Mouse (Mus musculus): Measurements from ENCODE around the gene Gns. TPM values are rescaled to one million over a fixed set of nuclear protein-coding genes. Genes with fewer than 3 reads are reported as not detected.
A peak's percentile ranks its signal among the peaks of the same experiment; 100 is the strongest.
"Not testable (repeated sequence)": the region's sequence is repeated elsewhere in the genome, so short reads cannot be mapped to it uniquely, and the experiment has no call there.

Gns gene
- total and polyA plus RNA-seq, 2 experiments from 2014 or later, result 40.4 to 67.8 TPM

- no peaks in the 10 kb centered on the region for H3K4me1 ChIP-seq (ENCODE audit: insufficient read depth)
- WGBS, result 67% methylated on average over 4 of the region's 4 CpGs
- no peaks in the 10 kb centered on the region for H3K36me3 ChIP-seq (ENCODE audit: insufficient read depth)
- H3K4me3 ChIP-seq (ENCODE audit: low read depth, low read length), result no peak overlapping the region
- no peak overlapping the region for H3K27ac ChIP-seq (ENCODE audit: low read depth, low read length)
- no peaks in the 10 kb centered on the region for H3K27me3 ChIP-seq (ENCODE audit: insufficient read depth, low read length)
- TF ChIP-seq CTCF (IDR thresholded peaks at IDR 0.05; ENCODE audit: low read depth), result no peak
- no peak overlapping the region for H3K4me2 ChIP-seq (ENCODE audit: low read depth)
- ATAC-seq, result no peak
- DNase-seq, result no peak
- no peaks in the 10 kb centered on the region for H3K9me3 ChIP-seq (ENCODE audit: low read length)
- H3K9ac ChIP-seq, result no peak overlapping the region
These were observed 35.3 kb upstream of the Gns start for GRCm38 (mm10) chr10:121329586-121329985.

- no peak overlapping the region for H3K4me2 ChIP-seq (ENCODE audit: low read depth)
- DNase-seq (no peak), ATAC-seq (no peak)
- H3K9me3 ChIP-seq (ENCODE audit: low read length), result no peaks in the 10 kb centered on the region
- H3K4me1 ChIP-seq (ENCODE audit: insufficient read depth), result no peaks in the 10 kb centered on the region
- no peak overlapping the region for H3K9ac ChIP-seq
- 12% methylated on average over 7 of the region's 7 CpGs for WGBS
- H3K27ac ChIP-seq (ENCODE audit: low read depth, low read length), result no peak overlapping the region
- no peaks in the 10 kb centered on the region for H3K27me3 ChIP-seq (ENCODE audit: insufficient read depth, low read length)
- peak; percentile 79 for TF ChIP-seq CTCF (IDR thresholded peaks at IDR 0.05; ENCODE audit: low read depth)
- no peak overlapping the region for H3K4me3 ChIP-seq (ENCODE audit: low read depth, low read length)
- H3K36me3 ChIP-seq (ENCODE audit: insufficient read depth), result no peaks in the 10 kb centered on the region
These were observed 34.0 kb upstream of the Gns start for GRCm38 (mm10) chr10:121330940-121331339.

GRCm38 (mm10) chr10:121334576-121334975 is 30.3 kb upstream of the Gns start:
- TF ChIP-seq CTCF (IDR thresholded peaks at IDR 0.05; ENCODE audit: low read depth), result peak; percentile 80
- no peak overlapping the region for H3K27ac ChIP-seq (ENCODE audit: low read depth, low read length)
- no peaks in the 10 kb centered on the region for H3K27me3 ChIP-seq (ENCODE audit: insufficient read depth, low read length)
- H3K9ac ChIP-seq, result no peak overlapping the region
- peak; percentile 56 for DNase-seq
- no peak overlapping the region for H3K4me2 ChIP-seq (ENCODE audit: low read depth)
- no peak overlapping the region for H3K4me3 ChIP-seq (ENCODE audit: low read depth, low read length)
- H3K36me3 ChIP-seq (ENCODE audit: insufficient read depth), result no peaks in the 10 kb centered on the region
- WGBS, result 74% methylated on average over 3 of the region's 3 CpGs
- ATAC-seq, result no peak
- no peaks in the 10 kb centered on the region for H3K9me3 ChIP-seq (ENCODE audit: low read length)
- H3K4me1 ChIP-seq (ENCODE audit: insufficient read depth), result no peaks in the 10 kb centered on the region

- not testable (repeated sequence) for H3K27me3 ChIP-seq (ENCODE audit: insufficient read depth, low read length); H3K9ac ChIP-seq; H3K9me3 ChIP-seq (ENCODE audit: low read length); H3K4me2 ChIP-seq (ENCODE audit: low read depth); H3K4me3 ChIP-seq (ENCODE audit: low read depth, low read length); ATAC-seq; H3K27ac ChIP-seq (ENCODE audit: low read depth, low read length); DNase-seq; H3K4me1 ChIP-seq (ENCODE audit: insufficient read depth); H3K36me3 ChIP-seq (ENCODE audit: insufficient read depth)
- 82% methylated on average over 14 of the region's 14 CpGs for WGBS
These were observed 28.4 kb upstream of the Gns start for GRCm38 (mm10) chr10:121336536-121336935.

GRCm38 (mm10) chr10:121340754-121341593 is 23.9 kb upstream of the Gns start:
- WGBS, result 53% methylated on average over 11 of the region's 11 CpGs
- no peak overlapping the region for H3K4me2 ChIP-seq (ENCODE audit: low read depth)
- peak; percentile 82 for ATAC-seq

GRCm38 (mm10) chr10:121342260-121342659 is 22.6 kb upstream of the Gns start:
- no peak overlapping the region for H3K9ac ChIP-seq
- H3K36me3 ChIP-seq (ENCODE audit: insufficient read depth), result no peaks in the 10 kb centered on the region
- WGBS, result 98% methylated on average over 10 of the region's 10 CpGs
- no peaks in the 10 kb centered on the region for H3K9me3 ChIP-seq (ENCODE audit: low read length)
- H3K4me3 ChIP-seq (ENCODE audit: low read depth, low read length), result no peak overlapping the region
- no peaks in the 10 kb centered on the region for H3K27me3 ChIP-seq (ENCODE audit: insufficient read depth, low read length)
- H3K4me1 ChIP-seq (ENCODE audit: insufficient read depth), result no peaks in the 10 kb centered on the region
- DNase-seq (no peak), ATAC-seq (no peak)
- no peak for TF ChIP-seq CTCF (IDR thresholded peaks at IDR 0.05; ENCODE audit: low read depth)
- H3K4me2 ChIP-seq (ENCODE audit: low read depth), result no peak overlapping the region
- H3K27ac ChIP-seq (ENCODE audit: low read depth, low read length), result no peak overlapping the region

More at GRCm38 (mm10) chr10:121340754-121341593, 23.9 kb upstream of the Gns start:
- no peaks in the 10 kb centered on the region for H3K36me3 ChIP-seq (ENCODE audit: insufficient read depth)
- H3K9ac ChIP-seq, result no peak overlapping the region
- H3K4me3 ChIP-seq (ENCODE audit: low read depth, low read length), result no peak overlapping the region
- H3K9me3 ChIP-seq (ENCODE audit: low read length), result no peaks in the 10 kb centered on the region
- DNase-seq, result peak; percentile 27
- H3K27me3 ChIP-seq (ENCODE audit: insufficient read depth, low read length), result no peaks in the 10 kb centered on the region
- no peaks in the 10 kb centered on the region for H3K4me1 ChIP-seq (ENCODE audit: insufficient read depth)
- no peak overlapping the region for H3K27ac ChIP-seq (ENCODE audit: low read depth, low read length)
- no peak for TF ChIP-seq CTCF (IDR thresholded peaks at IDR 0.05; ENCODE audit: low read depth)

GRCm38 (mm10) chr10:121343867-121344266 is 21.0 kb upstream of the Gns start:
- H3K4me1 ChIP-seq (ENCODE audit: insufficient read depth), result no peaks in the 10 kb centered on the region

More at GRCm38 (mm10) chr10:121343867-121344266, 21.0 kb upstream of the Gns start:
- H3K4me2 ChIP-seq (ENCODE audit: low read depth), result no peak overlapping the region
- no peaks in the 10 kb centered on the region; the same call in 1 of the 2 replicates for H3K27me3 ChIP-seq (ENCODE audit: insufficient read depth, low read length)
- no peak overlapping the region for H3K9ac ChIP-seq
- no peak overlapping the region for H3K4me3 ChIP-seq (ENCODE audit: low read depth, low read length)
- H3K36me3 ChIP-seq (ENCODE audit: insufficient read depth), result no peaks in the 10 kb centered on the region
- TF ChIP-seq CTCF (IDR thresholded peaks at IDR 0.05; ENCODE audit: low read depth), result no peak
- 0 out of 2 replicates have a peak overlapping the region, but pooled peaks have one; percentile 4 for H3K27ac ChIP-seq (ENCODE audit: low read depth, low read length)
- DNase-seq (no peak), ATAC-seq (no peak)
- no peaks in the 10 kb centered on the region for H3K9me3 ChIP-seq (ENCODE audit: low read length)
- WGBS, result 66% methylated on average over 6 of the region's 6 CpGs

All from forebrain, postnatal 0 days (tissue).